Mouse (Mus musculus): ENCODE measurements around the gene Fbxw8. TPM values are rescaled to one million over a fixed set of nuclear protein-coding genes. Genes with fewer than 3 reads are reported as not detected.

Fbxw8 gene
- polyA plus RNA-seq, 1 experiment from 2014 or later = 25.1 TPM

DNA sequence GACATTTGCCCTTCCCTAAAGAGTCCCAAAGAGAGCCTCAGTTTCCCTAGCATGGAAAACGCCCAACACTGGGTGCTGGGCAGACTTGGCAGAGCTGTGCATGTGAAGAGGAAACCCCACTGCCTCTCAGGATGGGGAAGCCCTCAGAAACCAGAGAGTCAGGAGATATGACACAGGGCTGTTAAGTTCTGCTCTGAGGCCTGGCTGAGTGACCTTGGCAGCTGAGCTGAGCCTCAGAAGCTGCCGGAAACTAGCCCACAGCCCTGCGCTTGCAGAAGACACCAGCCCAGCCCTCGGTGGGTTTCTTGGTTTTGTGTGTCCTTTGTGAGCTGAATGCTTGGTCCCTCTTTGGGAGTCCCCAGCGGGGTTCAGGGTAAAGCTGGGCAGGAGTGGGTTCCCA, 106.3 kb downstream of the Fbxw8 start:
- Histone ChIP-seq H3K36me3 (no peaks in the 10 kb centered on the region), H3K4me3 (no peak overlapping the region), H3K27ac (replicated peaks) (no peak overlapping the region), H3K27me3 (no peaks in the 10 kb centered on the region), H3K9ac (no peak overlapping the region), H3K4me2 (no peak overlapping the region), H3K9me3 (no peaks in the 10 kb centered on the region), H3K4me1 (replicated peaks) (no peaks in the 10 kb centered on the region)
- 88% methylated on average over 5 of the region's 5 CpGs for WGBS
- no peak for ATAC-seq (ENCODE audit: low read depth)

DNA sequence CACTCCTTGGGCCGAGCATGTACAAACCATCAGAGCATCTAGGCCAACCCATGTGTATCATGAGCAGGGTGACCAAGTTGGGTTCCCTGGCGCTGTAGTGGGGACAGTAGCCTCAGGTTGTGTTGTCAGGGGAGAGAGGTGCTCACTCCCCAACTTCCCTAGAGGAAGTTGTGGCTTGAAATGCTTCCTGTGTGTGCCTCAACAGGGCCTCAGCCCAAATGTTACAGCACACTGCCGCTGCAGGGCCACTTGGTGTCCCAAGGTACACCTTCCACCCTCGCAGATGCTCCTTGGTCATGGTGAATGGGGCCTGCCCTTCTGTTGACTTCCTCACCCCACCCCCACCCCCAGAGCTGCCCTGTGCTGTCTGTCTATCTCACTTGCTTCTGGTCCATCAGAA, 106.9 kb downstream of the Fbxw8 start:
- no peak overlapping the region for H3K4me3 ChIP-seq
- no peak overlapping the region for H3K9ac ChIP-seq
- no peaks in the 10 kb centered on the region for H3K36me3 ChIP-seq
- H3K27ac ChIP-seq (replicated peaks) = no peak overlapping the region
- H3K9me3 ChIP-seq = no peaks in the 10 kb centered on the region
- H3K27me3 ChIP-seq = no peaks in the 10 kb centered on the region
- no peaks in the 10 kb centered on the region for H3K4me1 ChIP-seq (replicated peaks)
- ATAC-seq (ENCODE audit: low read depth) = no peak
- H3K4me2 ChIP-seq = no peak overlapping the region
- 79% methylated on average over 4 of the region's 4 CpGs for WGBS

DNA sequence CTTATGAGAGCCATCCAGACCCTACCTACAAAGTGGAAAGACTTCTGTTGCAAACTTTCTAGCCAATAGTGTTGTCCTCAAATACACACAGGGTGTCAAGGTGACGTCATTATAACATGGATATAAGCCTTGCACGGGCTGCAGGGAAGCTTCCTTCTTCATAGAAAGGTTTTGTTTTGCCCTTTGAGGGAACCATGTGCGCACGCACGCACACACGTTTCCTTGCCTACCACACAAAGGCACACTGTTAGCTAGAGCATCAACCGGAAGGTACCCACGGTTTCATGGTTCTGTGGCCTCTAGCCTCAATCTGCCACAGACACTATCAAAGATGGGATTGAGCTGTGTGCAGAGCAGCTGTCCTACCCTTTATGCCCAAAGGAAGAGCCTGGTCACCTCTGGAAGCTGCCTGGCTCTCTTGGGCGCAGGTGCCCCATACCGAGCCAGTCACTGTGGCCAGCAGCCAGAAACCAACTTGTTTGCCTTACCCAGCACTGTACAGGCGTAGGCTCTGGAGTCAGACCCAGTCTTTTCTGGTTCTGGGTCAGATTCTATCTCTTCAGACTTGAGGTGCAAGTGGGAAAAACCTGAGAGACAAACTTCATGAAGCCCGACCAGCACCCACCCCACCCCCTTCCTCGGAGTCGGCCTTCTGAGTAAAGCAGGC, 108.0 kb downstream of the Fbxw8 start:
- no peaks in the 10 kb centered on the region for H3K4me1 ChIP-seq (replicated peaks)
- H3K36me3 ChIP-seq = no peaks in the 10 kb centered on the region
- no peaks in the 10 kb centered on the region for H3K27me3 ChIP-seq
- H3K9ac ChIP-seq = no peak overlapping the region
- H3K4me2 ChIP-seq = no peak overlapping the region
- no peak overlapping the region for H3K27ac ChIP-seq (replicated peaks)
- 87% methylated on average over 14 of the region's 14 CpGs for WGBS
- no peak for ATAC-seq (ENCODE audit: low read depth)
- no peak overlapping the region for H3K4me3 ChIP-seq
- no peaks in the 10 kb centered on the region for H3K9me3 ChIP-seq

DNA sequence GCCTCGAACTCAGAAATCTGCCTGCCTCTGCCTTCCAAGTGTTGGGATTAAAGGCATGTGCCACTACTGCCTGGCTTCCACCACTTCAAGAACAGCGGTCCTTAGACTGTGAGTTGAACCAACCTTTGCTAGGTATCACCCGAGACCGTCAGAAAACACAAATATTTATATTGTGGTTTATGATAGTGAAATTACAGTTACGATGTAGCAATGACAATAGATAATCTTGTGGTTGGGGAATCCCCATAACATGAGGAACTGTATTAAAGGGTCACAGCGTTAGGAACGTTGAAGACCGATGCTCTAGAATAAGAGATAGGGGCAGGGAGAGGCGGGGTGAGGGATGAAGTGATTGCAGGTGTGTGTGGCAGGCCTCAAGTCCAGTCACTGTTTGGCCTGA, 109.9 kb downstream of the Fbxw8 start:
- Histone ChIP-seq H3K36me3 (no peaks in the 10 kb centered on the region), H3K9ac (no peak overlapping the region), H3K9me3 (no peaks in the 10 kb centered on the region), H3K27ac (replicated peaks) (no peak overlapping the region), H3K4me1 (replicated peaks) (no peaks in the 10 kb centered on the region), H3K4me2 (no peak overlapping the region), H3K4me3 (no peak overlapping the region), H3K27me3 (no peaks in the 10 kb centered on the region)
- 94% methylated on average over 9 of the region's 9 CpGs for WGBS
- ATAC-seq (ENCODE audit: low read depth) = no peak

GRCm38 (mm10) chr5:118044907-118045306, 110.4 kb downstream of the Fbxw8 start:
- 84% methylated on average over 6 of the region's 6 CpGs for WGBS
- H3K27ac ChIP-seq (replicated peaks) = no peak overlapping the region
- no peak overlapping the region for H3K9ac ChIP-seq
- no peak overlapping the region for H3K4me3 ChIP-seq
- no peaks in the 10 kb centered on the region for H3K4me1 ChIP-seq (replicated peaks)
- H3K9me3 ChIP-seq = no peaks in the 10 kb centered on the region
- no peak for ATAC-seq (ENCODE audit: low read depth)
- H3K27me3 ChIP-seq = no peaks in the 10 kb centered on the region
- H3K4me2 ChIP-seq = no peak overlapping the region
- no peaks in the 10 kb centered on the region for H3K36me3 ChIP-seq

DNA sequence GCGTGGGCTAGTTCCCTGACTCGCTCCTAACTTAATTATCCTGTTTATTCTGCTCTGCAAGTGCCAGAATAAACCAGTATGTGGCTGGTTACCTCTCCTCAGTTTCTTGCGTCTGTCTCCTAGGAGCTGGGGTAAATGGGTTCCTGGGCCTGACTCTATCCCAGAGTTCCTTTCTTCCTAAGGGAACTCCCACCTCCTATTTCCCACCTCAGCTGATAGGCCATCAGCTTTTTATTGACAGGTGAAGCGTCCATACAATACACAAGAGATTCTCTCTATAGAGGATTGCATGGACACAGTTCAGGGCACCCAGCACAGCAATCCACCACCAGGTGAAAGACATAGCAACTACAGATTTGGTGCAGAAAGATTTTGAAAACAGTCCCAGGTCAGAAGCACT, 111.5 kb downstream of the Fbxw8 start:
- Histone ChIP-seq H3K36me3 (no peaks in the 10 kb centered on the region), H3K4me1 (replicated peaks) (peaks cover 7% of the 10 kb centered on the region), H3K27me3 (no peaks in the 10 kb centered on the region), H3K4me2 (no peak overlapping the region), H3K9ac (no peak overlapping the region), H3K9me3 (no peaks in the 10 kb centered on the region), H3K4me3 (no peak overlapping the region), H3K27ac (replicated peaks) (no peak overlapping the region)
- ATAC-seq (ENCODE audit: low read depth) = no peak
- WGBS = 92% methylated on average over 4 of the region's 4 CpGs

DNA sequence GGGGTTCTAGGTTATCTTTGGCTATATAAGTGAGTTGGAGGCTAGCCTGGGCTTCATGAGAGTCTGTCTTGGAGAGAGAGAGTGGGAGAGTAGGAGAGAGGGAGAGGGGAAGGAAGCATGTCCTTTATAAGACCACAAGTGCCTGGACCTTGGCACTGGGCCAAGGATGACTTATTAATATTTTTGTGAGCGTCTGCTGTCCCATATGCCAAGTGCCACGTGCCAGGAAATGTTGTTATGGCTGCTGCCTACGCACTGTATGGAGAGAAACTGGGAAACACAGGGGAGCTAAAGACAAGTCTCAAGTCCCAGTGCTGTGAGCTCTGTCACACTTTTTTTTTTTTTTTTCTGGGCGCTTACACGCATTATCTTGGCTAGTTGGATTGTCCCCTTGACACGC, 112.7 kb downstream of the Fbxw8 start:
- H3K4me3 ChIP-seq = no peak overlapping the region
- no peak for ATAC-seq (ENCODE audit: low read depth)
- peaks cover 18% of the 10 kb centered on the region for H3K4me1 ChIP-seq (replicated peaks)
- no peak overlapping the region for H3K27ac ChIP-seq (replicated peaks)
- H3K9ac ChIP-seq = no peak overlapping the region
- no peaks in the 10 kb centered on the region for H3K27me3 ChIP-seq
- 85% methylated on average over 6 of the region's 6 CpGs for WGBS
- H3K36me3 ChIP-seq = no peaks in the 10 kb centered on the region
- no peak overlapping the region for H3K4me2 ChIP-seq
- no peaks in the 10 kb centered on the region for H3K9me3 ChIP-seq

- H3K4me3 ChIP-seq = no peak overlapping the region
- H3K9me3 ChIP-seq = 0 out of 2 replicates have a peak, but pooled peaks cover 7% of the 10 kb centered on the region
- 33% methylated on average over 12 of the region's 12 CpGs for WGBS
- no peak overlapping the region for H3K4me2 ChIP-seq
- H3K27ac ChIP-seq (replicated peaks) = no peak overlapping the region
- no peak overlapping the region for H3K9ac ChIP-seq
- ATAC-seq (ENCODE audit: low read depth) = no peak
- H3K4me1 ChIP-seq (replicated peaks) = peaks cover 25% of the 10 kb centered on the region
- no peaks in the 10 kb centered on the region for H3K27me3 ChIP-seq
- H3K36me3 ChIP-seq = no peaks in the 10 kb centered on the region
Observed at GRCm38 (mm10) chr5:118039241-118039668, 116.0 kb downstream of the Fbxw8 start.

DNA sequence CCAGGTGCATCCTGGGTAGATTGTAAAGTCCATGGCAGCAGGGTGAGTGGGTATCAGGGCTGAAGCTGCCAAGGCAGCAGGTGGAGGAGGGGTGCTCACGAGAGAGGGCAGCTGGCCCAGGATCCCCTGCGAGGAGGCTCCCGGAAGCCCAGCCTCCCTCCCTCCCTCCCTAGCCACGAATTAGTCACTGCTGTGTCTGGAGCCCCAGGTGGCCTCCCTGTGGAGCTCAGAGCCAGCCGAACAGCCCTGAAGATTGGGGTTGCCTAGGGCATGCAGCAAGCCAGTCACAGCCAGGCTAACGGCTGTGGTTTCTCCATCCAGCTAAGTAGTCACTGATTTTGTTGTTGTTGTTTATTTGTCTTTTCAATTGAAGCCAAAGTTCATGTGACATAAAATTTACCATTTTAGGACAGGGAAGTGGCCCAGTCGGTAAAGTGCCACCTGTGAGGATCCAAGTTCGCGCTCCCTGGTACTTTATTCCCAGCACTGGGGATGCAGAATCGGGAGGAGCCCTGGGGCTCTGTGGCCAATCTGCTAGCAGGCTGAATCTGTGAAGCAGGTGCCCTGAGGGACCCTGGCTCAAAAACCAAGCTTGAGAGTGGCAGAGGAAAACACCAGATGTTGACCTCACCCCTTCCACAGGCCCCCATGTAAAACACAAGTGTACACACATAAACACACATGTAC, 117.3 kb downstream of the Fbxw8 start:
- peak overlapping the region; percentile 34 for H3K4me2 ChIP-seq
- H3K4me1 ChIP-seq (replicated peaks) = peaks cover 25% of the 10 kb centered on the region
- H3K36me3 ChIP-seq = no peaks in the 10 kb centered on the region
- peak overlapping the region; percentile 57; the same call in 1 of the 2 replicates for H3K9ac ChIP-seq
- H3K4me3 ChIP-seq = no peak overlapping the region
- ATAC-seq (ENCODE audit: low read depth) = peak; percentile 89
- 7% methylated on average over 10 of the region's 10 CpGs for WGBS
- peak overlapping the region; percentile 65 for H3K27ac ChIP-seq (replicated peaks)
- 0 out of 2 replicates have a peak, but pooled peaks cover 7% of the 10 kb centered on the region for H3K9me3 ChIP-seq
- no peaks in the 10 kb centered on the region for H3K27me3 ChIP-seq

DNA sequence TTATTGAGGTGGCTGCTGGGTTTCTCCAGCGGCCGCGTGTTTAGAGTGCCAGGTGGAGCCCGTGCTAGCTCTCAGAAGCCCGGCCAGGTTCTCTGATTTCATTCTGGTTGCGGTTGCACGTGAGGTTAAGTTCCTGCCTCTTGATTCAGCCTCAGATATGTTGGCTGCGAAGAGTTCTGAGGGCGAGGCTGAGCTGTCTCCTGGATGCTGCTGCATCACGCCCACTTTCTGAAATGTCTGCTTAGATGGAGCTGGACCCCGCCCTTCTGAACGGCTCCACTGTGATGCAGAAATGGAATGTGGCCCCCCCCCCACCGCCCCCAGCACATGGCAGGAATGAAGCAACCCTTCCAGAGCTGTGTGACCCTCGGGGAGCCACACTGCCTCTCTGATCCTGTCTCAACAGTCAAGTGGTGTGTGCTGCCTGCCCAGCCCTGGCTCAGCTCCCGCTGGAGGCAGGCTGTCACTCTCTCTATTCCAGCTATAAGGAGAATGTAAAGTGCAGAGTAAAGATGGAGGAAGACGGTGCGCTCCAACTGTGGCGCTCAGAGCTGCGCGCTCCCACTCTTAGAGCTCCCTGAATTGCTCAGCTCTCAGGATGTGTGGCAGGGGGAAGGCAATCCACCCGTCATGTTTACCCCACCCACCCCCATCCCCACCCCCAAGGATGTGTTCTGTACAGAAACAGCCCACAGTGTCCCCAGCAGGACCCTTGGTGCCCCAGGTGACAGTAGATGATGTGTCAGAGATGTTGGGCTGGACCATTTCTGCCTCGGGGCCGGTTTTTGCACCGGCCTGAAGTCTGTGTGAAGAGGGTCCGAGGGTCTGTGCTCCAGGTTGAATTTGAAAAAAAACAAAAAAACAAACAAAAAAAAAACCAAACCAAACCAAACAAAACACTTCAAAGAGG, 118.1 kb downstream of the Fbxw8 start:
- 40% methylated on average over 25 of the region's 25 CpGs for WGBS
- Histone ChIP-seq H3K27me3 (no peaks in the 10 kb centered on the region), H3K4me3 (no peak overlapping the region), H3K9ac (peak overlapping the region; percentile 57), H3K27ac (replicated peaks) (peak overlapping the region; percentile 65), H3K9me3 (0 out of 2 replicates have a peak, but pooled peaks cover 7% of the 10 kb centered on the region), H3K36me3 (no peaks in the 10 kb centered on the region), H3K4me2 (peak overlapping the region; percentile 34), H3K4me1 (replicated peaks) (peaks cover 25% of the 10 kb centered on the region)
- ATAC-seq (ENCODE audit: low read depth) = 0 out of 2 replicates have a peak, but pooled peaks have one; percentile 36

GRCm38 (mm10) chr5:118035786-118036185, 119.5 kb downstream of the Fbxw8 start:
- no peak overlapping the region for H3K4me3 ChIP-seq
- no peaks in the 10 kb centered on the region for H3K36me3 ChIP-seq
- H3K27ac ChIP-seq (replicated peaks) = no peak overlapping the region
- whole genome bisulfite sequencing = 62% methylated on average over 3 of the region's 3 CpGs
- ATAC-seq (ENCODE audit: low read depth) = no peak
- H3K27me3 ChIP-seq = peaks cover 6% of the 10 kb centered on the region
- H3K4me2 ChIP-seq = no peak overlapping the region
- H3K9ac ChIP-seq = no peak overlapping the region
- peaks cover 25% of the 10 kb centered on the region for H3K4me1 ChIP-seq (replicated peaks)
- H3K9me3 ChIP-seq = 0 out of 2 replicates have a peak, but pooled peaks cover 7% of the 10 kb centered on the region

- Histone ChIP-seq H3K9me3 (0 out of 2 replicates have a peak, but pooled peaks cover 7% of the 10 kb centered on the region), H3K9ac (no peak overlapping the region), H3K4me1 (replicated peaks) (peaks cover 26% of the 10 kb centered on the region), H3K27ac (replicated peaks) (no peak overlapping the region), H3K4me3 (no peak overlapping the region), H3K4me2 (no peak overlapping the region), H3K36me3 (no peaks in the 10 kb centered on the region), H3K27me3 (peaks cover 18% of the 10 kb centered on the region)
- 97% methylated on average over 1 of the region's 1 CpGs for WGBS
- ATAC-seq (ENCODE audit: low read depth) = no peak
Observed at GRCm38 (mm10) chr5:118034632-118035031, 120.6 kb downstream of the Fbxw8 start.
